Mouse (Mus musculus) spleen, postnatal 4 days (tissue): ENCODE results near the gene Iscu.
"Not testable (repeated sequence)": the region's sequence is repeated elsewhere in the genome, so short reads cannot be mapped to it uniquely, and the experiment has no call there.

ENCODE experiments used
- DNase-seq, 2 experiments: peaks; one replicate each; pipeline ENCODE4 v3.0.0; 2022; ENCODE audit warnings: low spot score in 2 of 2

Iscu gene

GRCm38 (mm10) chr5:113788645-113789044, 16.1 kb downstream of the Iscu start:
- no peak for DNase-seq

GRCm38 (mm10) chr5:113789075-113789788, 16.7 kb downstream of the Iscu start:
- DNase-seq: no peak

GRCm38 (mm10) chr5:113790453-113791196, 18.1 kb downstream of the Iscu start:
- DNase-seq: no peak

GRCm38 (mm10) chr5:113791197-113792095, 18.9 kb downstream of the Iscu start:
- DNase-seq: no peak

GRCm38 (mm10) chr5:113796401-113797148, 24.0 kb downstream of the Iscu start:
- DNase-seq: no peak

- no peak for DNase-seq
These were observed 24.8 kb downstream of the Iscu start for GRCm38 (mm10) chr5:113797149-113797882.

- DNase-seq: no peak
These were observed 26.0 kb downstream of the Iscu start for GRCm38 (mm10) chr5:113798525-113798924.

GRCm38 (mm10) chr5:113799691-113800090, 27.1 kb downstream of the Iscu start:
- DNase-seq: no peak

- no peak for DNase-seq
These were observed 27.7 kb downstream of the Iscu start, which contains the start of gene Tmem119 for GRCm38 (mm10) chr5:113800280-113800679. Gene Tmem119 (minus strand): TSS chr5:113800516.

- no peak for DNase-seq
These were observed 31.9 kb downstream of the Iscu start for GRCm38 (mm10) chr5:113804395-113804966.

- no peak for DNase-seq
These were observed 32.8 kb downstream of the Iscu start for GRCm38 (mm10) chr5:113805301-113805700.

- no peak for DNase-seq
These were observed 33.9 kb downstream of the Iscu start for GRCm38 (mm10) chr5:113806414-113806813.

GRCm38 (mm10) chr5:113807712-113808111, 35.2 kb downstream of the Iscu start:
- DNase-seq: no peak

GRCm38 (mm10) chr5:113808177-113808576, 35.6 kb downstream of the Iscu start:
- no peak for DNase-seq

GRCm38 (mm10) chr5:113810111-113810510, 37.6 kb downstream of the Iscu start:
- no peak for DNase-seq

GRCm38 (mm10) chr5:113811824-113812420, 39.4 kb downstream of the Iscu start:
- DNase-seq: not testable (repeated sequence)

GRCm38 (mm10) chr5:113812638-113813037, 40.1 kb downstream of the Iscu start:
- DNase-seq: no peak

GRCm38 (mm10) chr5:113813608-113814007, 41.1 kb downstream of the Iscu start:
- peak in 1 of 2 experiments; percentile 53 for DNase-seq

GRCm38 (mm10) chr5:113814111-113815040, 41.8 kb downstream of the Iscu start:
- no peak for DNase-seq
